Mouse (Mus musculus): ENCODE measurements around the gene Olfr1121.
"Not testable (repeated sequence)": the region's sequence is repeated elsewhere in the genome, so short reads cannot be mapped to it uniquely, and the experiment has no call there.

Gene Olfr1121

GRCm38 (mm10) chr2:87369595-87369994 is at the start of gene Olfr1121:
Olfr1121 (plus strand) TSS chr2:87369895.
- DNase-seq: no peak

- no peak for DNase-seq
These were observed 15.2 kb upstream of the Olfr1121 start, which contains the start of gene Olfr1120 for GRCm38 (mm10) chr2:87354515-87354914. Olfr1120 (plus strand) TSS chr2:87354815.

GRCm38 (mm10) chr2:87360121-87360520 is 9.6 kb upstream of the Olfr1121 start:
- not testable (repeated sequence) for DNase-seq

GRCm38 (mm10) chr2:87371726-87372125 is 2.0 kb downstream of the Olfr1121 start:
- no peak for DNase-seq

- no peak for DNase-seq
These were observed 14.2 kb downstream of the Olfr1121 start for GRCm38 (mm10) chr2:87383935-87384334.

GRCm38 (mm10) chr2:87385549-87385948 is 15.9 kb downstream of the Olfr1121 start, which contains the start of gene Olfr1122:
Olfr1122 (plus strand) TSS chr2:87385849.
- DNase-seq: no peak

- not testable (repeated sequence) for DNase-seq
These were observed 23.9 kb downstream of the Olfr1121 start for GRCm38 (mm10) chr2:87393605-87394004.

GRCm38 (mm10) chr2:87394686-87395085 is 25.0 kb downstream of the Olfr1121 start:
- not testable (repeated sequence) for DNase-seq

- DNase-seq: no peak
These were observed 46.6 kb downstream of the Olfr1121 start, which contains the start of gene Olfr1123 for GRCm38 (mm10) chr2:87416335-87416734. Olfr1123 (plus strand) TSS chr2:87416635.

All from kidney, adult 8-10 months (tissue).